Mouse (Mus musculus) forebrain, embryonic 15.5 days (tissue): ENCODE measurements around the gene Palmd. TPM values are rescaled to one million over a fixed set of nuclear protein-coding genes. Genes with fewer than 3 reads are reported as not detected.

Experiments
- ATAC-seq: fragments of 200-750 bp; cut with Nextera tagmentation; replicated peaks from 2 replicates; pipeline ENCODE4 v1.8.0; 2017; ENCODE audit warnings: mild to moderate bottlenecking, moderate TSS enrichment, moderate library complexity
- H3K27ac ChIP-seq: fragments of 300-500 bp; sonication (generic); replicated peaks from 2 replicates; pipeline ENCODE4 v1.5.1; 2015; ENCODE audit warnings: mild to moderate bottlenecking, inconsistent platforms
- H3K27me3 ChIP-seq: fragments of 300-500 bp; sonication (generic); 2 replicates; pipeline ENCODE4 v1.6.1; 2015; ENCODE audit warnings: inconsistent platforms
- H3K36me3 ChIP-seq: fragments of 300-500 bp; sonication (generic); 2 replicates; pipeline ENCODE4 v1.6.1; 2015; ENCODE audit warnings: mild to moderate bottlenecking, inconsistent platforms
- H3K4me1 ChIP-seq: fragments of 300-500 bp; sonication (generic); 2 replicates; pipeline ENCODE4 v1.6.1; 2015; ENCODE audit warnings: inconsistent platforms
- H3K4me2 ChIP-seq: fragments of 300-500 bp; sonication (generic); replicated peaks from 2 replicates; pipeline ENCODE4 v1.6.1; 2015; ENCODE audit warnings: mild to moderate bottlenecking, inconsistent platforms
- H3K4me3 ChIP-seq: fragments of 300-500 bp; sonication (generic); 2 replicates; pipeline ENCODE4 v1.5.1; 2015; ENCODE audit warnings: mild to moderate bottlenecking, inconsistent platforms
- H3K9ac ChIP-seq: fragments of 300-500 bp; sonication (generic); replicated peaks from 2 replicates; pipeline ENCODE4 v1.6.1; 2015; ENCODE audit warnings: mild to moderate bottlenecking, inconsistent platforms
- H3K9me3 ChIP-seq: fragments of 300-500 bp; sonication (generic); 2 replicates; pipeline ENCODE4 v1.6.1; 2016; ENCODE audit warnings: inconsistent platforms
- WGBS: fragments of 180-500 bp; shearing (Covaris S2); methylation state at CpG from one replicate; pipeline ENCODE4 v1.1.7; 2015; ENCODE audit warnings: mixed read lengths; 5-methylcytosine and 5-hydroxymethylcytosine counted together
- polyA plus RNA-seq: library from polyadenylated mRNA; unstranded; fragments of >200 nt; fragmentation: Nextera tagmentation; extraction: Ambion mirVana; gene quantifications from 2 replicates; pipeline ENCODE4 v1.2.1, GENCODE M21; 2015

Gene Palmd
- polyA plus RNA-seq = 16.7 and 18.5 TPM in 2 replicates

DNA sequence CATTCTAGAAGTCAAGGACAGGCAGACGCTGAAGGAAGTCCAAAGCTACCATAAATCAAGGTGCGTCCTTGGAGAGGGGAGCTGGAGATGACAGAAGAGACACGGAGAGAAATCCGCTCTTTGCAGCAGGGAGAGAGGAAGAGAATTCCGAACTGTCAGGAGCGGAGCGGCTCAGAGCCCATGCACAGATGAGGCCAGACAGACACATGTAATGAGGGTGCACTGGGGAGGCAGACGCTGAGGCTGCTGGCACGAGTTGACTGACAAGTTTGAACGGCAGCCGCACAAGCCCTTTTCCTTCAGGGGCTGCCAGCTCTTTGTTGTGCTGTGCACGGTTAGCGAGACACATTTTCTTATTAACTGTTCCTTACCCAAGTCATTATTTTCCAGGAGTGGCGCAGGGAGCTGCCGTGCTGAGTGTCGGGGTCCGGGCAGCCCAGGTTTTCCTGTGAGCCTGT, at the start of gene Palmd:
Gene Palmd, minus strand, starts transcription at position 448 of the 458 bp plus-strand sequence.
- 1% methylated on average over 17 of the region's 17 CpGs for WGBS

DNA sequence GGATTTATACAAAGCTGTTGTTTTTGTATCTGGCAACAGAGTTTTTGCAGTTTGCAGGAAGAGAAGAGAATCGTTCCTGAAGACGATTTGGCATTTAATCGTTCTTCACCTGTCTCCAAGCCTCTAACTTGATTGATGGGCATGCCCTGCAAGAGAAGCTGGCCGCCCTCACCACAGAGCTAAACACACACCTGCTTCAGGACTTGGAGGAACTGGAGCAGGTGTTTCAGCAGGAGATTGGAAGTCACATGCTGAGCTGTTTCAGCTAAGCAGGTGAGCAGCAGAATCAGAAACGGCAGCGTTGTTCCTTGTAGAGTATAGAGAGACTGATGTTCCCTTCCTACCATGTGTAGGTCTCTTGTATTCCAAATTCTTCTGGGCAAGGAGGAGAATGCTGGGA, 41.4 kb upstream of the Palmd start:
- no peak for ATAC-seq
- H3K36me3 ChIP-seq = no peaks in the 10 kb centered on the region
- no peaks in the 10 kb centered on the region for H3K9me3 ChIP-seq
- H3K4me2 ChIP-seq = no peak overlapping the region
- no peak overlapping the region for H3K27ac ChIP-seq
- H3K27me3 ChIP-seq = no peaks in the 10 kb centered on the region
- H3K4me3 ChIP-seq = no peak overlapping the region
- no peaks in the 10 kb centered on the region for H3K4me1 ChIP-seq
- H3K9ac ChIP-seq = no peak overlapping the region
- 82% methylated on average over 6 of the region's 6 CpGs for WGBS

More for the DNA sequence above, at the start of gene Palmd:
- H3K27ac ChIP-seq = peak within 1 kb of the TSS; percentile 89
- H3K4me2 ChIP-seq = peak within 1 kb of the TSS; percentile 44
- H3K9ac ChIP-seq = peak within 1 kb of the TSS; percentile 55
- peaks cover 34% of the 10 kb centered on the region for H3K4me1 ChIP-seq
- H3K4me3 ChIP-seq = peak within 1 kb of the TSS; percentile 45
- ATAC-seq = peak; percentile 97
- no peaks in the 10 kb centered on the region for H3K9me3 ChIP-seq
- no peaks in the 10 kb centered on the region for H3K27me3 ChIP-seq
- no peaks in the 10 kb centered on the region for H3K36me3 ChIP-seq

- no peaks in the 10 kb centered on the region for H3K36me3 ChIP-seq
- H3K27me3 ChIP-seq = no peaks in the 10 kb centered on the region
- H3K9ac ChIP-seq = no peak overlapping the region
- no peak overlapping the region for H3K4me2 ChIP-seq
- peak overlapping the region; percentile 29; the same call in 1 of the 2 replicates for H3K27ac ChIP-seq
- no peaks in the 10 kb centered on the region; the same call in 1 of the 2 replicates for H3K4me1 ChIP-seq
- H3K4me3 ChIP-seq = no peak overlapping the region
- ATAC-seq = 0 out of 2 replicates have a peak, but pooled peaks have one; percentile 35
- no peaks in the 10 kb centered on the region for H3K9me3 ChIP-seq
- WGBS = 38% methylated on average over 6 of the region's 6 CpGs
Measured at GRCm38 (mm10) chr3:117007340-117007739, 38.6 kb upstream of the Palmd start.

- Histone ChIP-seq H3K4me3 (no peak overlapping the region), H3K4me2 (no peak overlapping the region), H3K27ac (no peak overlapping the region), H3K9me3 (no peaks in the 10 kb centered on the region), H3K4me1 (peaks cover 6% of the 10 kb centered on the region; the same call in 1 of the 2 replicates), H3K27me3 (no peaks in the 10 kb centered on the region), H3K9ac (no peak overlapping the region), H3K36me3 (no peaks in the 10 kb centered on the region)
- no peak for ATAC-seq
- WGBS = 88% methylated on average over 3 of the region's 3 CpGs
Measured at GRCm38 (mm10) chr3:117006636-117007035, 37.8 kb upstream of the Palmd start.

GRCm38 (mm10) chr3:117003379-117003778, 34.6 kb upstream of the Palmd start:
- WGBS = 79% methylated on average over 6 of the region's 6 CpGs

DNA sequence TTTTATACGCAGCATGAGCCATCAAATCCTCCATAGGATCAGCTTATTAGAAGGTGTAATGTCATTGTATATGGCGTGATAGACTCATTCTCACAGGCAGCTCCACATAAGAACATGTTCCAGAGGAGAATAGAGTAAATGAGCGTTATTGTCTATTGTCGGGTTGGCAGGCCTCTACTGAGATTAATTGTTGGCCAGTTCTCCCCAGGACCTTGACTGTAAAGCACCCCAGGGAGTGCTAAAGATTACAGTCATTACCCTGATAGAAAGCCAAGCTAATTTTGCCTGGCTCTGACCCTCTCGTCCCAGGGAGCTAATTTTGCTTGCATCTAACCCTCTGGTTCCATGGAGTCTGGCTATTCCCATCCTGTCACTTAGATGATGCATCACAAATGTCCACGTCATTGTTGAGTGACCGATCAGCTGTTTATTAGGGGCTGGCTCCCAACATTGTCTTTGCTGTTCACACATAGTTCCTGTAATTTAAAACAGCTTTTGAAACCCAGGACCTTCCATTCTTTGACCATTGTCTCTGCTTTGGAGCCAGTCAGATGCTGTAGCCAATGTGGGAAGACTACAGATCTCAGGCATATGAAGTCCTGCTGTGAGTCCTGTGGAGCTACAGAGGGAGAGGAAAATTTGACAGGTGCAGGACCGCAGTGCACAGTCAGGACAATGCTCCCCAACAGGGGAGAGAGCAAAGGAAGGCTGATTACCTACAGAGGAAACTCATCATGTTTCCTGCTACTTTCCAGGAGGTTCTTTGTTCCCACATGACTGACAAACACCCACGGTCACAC, 33.1 kb upstream of the Palmd start:
- Histone ChIP-seq H3K4me1 (peaks cover 10% of the 10 kb centered on the region; the same call in 1 of the 2 replicates), H3K4me2 (no peak overlapping the region), H3K9ac (no peak overlapping the region), H3K27me3 (no peaks in the 10 kb centered on the region), H3K9me3 (no peaks in the 10 kb centered on the region), H3K36me3 (no peaks in the 10 kb centered on the region), H3K4me3 (no peak overlapping the region), H3K27ac (peak overlapping the region; percentile 38)
- ATAC-seq = peak; percentile 79
- 16% methylated on average over 9 of the region's 9 CpGs for WGBS

More at GRCm38 (mm10) chr3:117003379-117003778, 34.6 kb upstream of the Palmd start:
- Histone ChIP-seq H3K27me3 (no peaks in the 10 kb centered on the region), H3K9ac (no peak overlapping the region), H3K4me3 (no peak overlapping the region), H3K4me1 (peaks cover 10% of the 10 kb centered on the region; the same call in 1 of the 2 replicates), H3K9me3 (no peaks in the 10 kb centered on the region), H3K4me2 (no peak overlapping the region), H3K36me3 (no peaks in the 10 kb centered on the region), H3K27ac (no peak overlapping the region)
- no peak for ATAC-seq

- H3K4me1 ChIP-seq = 0 out of 2 replicates have a peak, but pooled peaks cover 4% of the 10 kb centered on the region
- no peaks in the 10 kb centered on the region for H3K36me3 ChIP-seq
- H3K27ac ChIP-seq = no peak overlapping the region
- no peak overlapping the region for H3K9ac ChIP-seq
- no peaks in the 10 kb centered on the region for H3K27me3 ChIP-seq
- no peak overlapping the region for H3K4me3 ChIP-seq
- H3K4me2 ChIP-seq = no peak overlapping the region
- no peaks in the 10 kb centered on the region for H3K9me3 ChIP-seq
- ATAC-seq = no peak
- 73% methylated on average over 2 of the region's 2 CpGs for WGBS
Measured at GRCm38 (mm10) chr3:116993011-116993410, 24.2 kb upstream of the Palmd start.

DNA sequence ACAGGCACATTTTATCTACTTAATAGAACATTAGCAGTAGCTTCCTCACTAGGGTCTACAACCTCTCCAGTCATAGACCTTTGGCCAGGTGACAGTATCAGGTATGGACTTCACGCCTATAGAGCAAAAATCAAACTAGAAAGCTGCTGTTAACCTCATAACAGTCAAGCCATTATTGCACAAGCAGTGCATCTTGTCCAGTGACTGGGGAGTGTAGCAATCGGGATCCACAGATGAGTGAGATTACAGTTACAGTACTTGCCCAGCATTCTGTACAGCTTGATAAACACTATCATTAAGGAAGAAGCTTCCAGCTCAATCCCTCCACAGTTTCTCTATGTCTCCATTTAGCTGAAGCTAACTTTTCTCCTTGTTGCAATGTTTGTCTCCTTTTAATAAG, 22.4 kb upstream of the Palmd start:
- 92% methylated on average over 2 of the region's 2 CpGs for WGBS
- Histone ChIP-seq H3K4me2 (no peak overlapping the region), H3K9me3 (no peaks in the 10 kb centered on the region), H3K4me3 (no peak overlapping the region), H3K4me1 (peaks cover 11% of the 10 kb centered on the region; the same call in 1 of the 2 replicates), H3K27me3 (no peaks in the 10 kb centered on the region), H3K36me3 (no peaks in the 10 kb centered on the region), H3K27ac (no peak overlapping the region), H3K9ac (no peak overlapping the region)
- no peak for ATAC-seq

GRCm38 (mm10) chr3:116988221-116988620, 19.4 kb upstream of the Palmd start:
- Histone ChIP-seq H3K27ac (peak overlapping the region; percentile 62), H3K4me1 (peaks cover 30% of the 10 kb centered on the region), H3K27me3 (no peaks in the 10 kb centered on the region), H3K4me2 (no peak overlapping the region), H3K9ac (no peak overlapping the region), H3K4me3 (no peak overlapping the region), H3K36me3 (no peaks in the 10 kb centered on the region), H3K9me3 (no peaks in the 10 kb centered on the region)
- ATAC-seq = peak; percentile 26; the same call in 1 of the 2 replicates
- WGBS = 46% methylated on average over 3 of the region's 3 CpGs

DNA sequence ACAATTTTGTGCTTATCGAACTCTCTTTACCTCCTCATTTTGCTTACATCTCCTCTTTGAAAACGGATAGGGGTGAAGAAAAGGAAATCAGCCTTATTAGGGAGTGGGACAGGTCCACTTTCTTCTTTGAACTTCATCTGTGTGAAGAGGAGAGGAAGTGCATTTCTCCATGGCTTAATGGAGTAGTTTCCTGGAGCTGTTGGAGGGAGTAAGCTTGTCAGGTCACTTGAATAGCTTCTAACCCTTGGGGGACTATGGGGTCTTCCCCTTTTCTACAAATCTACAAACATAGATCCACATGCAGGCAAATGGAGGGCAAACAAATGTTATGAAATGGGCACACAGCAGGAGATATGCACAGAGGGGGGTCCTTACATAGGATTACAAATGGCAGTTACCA, 17.7 kb upstream of the Palmd start:
- peaks cover 30% of the 10 kb centered on the region for H3K4me1 ChIP-seq
- ATAC-seq = no peak
- peak overlapping the region; percentile 88 for H3K27ac ChIP-seq
- WGBS = 66% methylated on average over 2 of the region's 2 CpGs
- H3K36me3 ChIP-seq = no peaks in the 10 kb centered on the region
- H3K4me3 ChIP-seq = no peak overlapping the region
- H3K4me2 ChIP-seq = no peak overlapping the region
- no peak overlapping the region for H3K9ac ChIP-seq
- no peaks in the 10 kb centered on the region for H3K9me3 ChIP-seq
- no peaks in the 10 kb centered on the region for H3K27me3 ChIP-seq

DNA sequence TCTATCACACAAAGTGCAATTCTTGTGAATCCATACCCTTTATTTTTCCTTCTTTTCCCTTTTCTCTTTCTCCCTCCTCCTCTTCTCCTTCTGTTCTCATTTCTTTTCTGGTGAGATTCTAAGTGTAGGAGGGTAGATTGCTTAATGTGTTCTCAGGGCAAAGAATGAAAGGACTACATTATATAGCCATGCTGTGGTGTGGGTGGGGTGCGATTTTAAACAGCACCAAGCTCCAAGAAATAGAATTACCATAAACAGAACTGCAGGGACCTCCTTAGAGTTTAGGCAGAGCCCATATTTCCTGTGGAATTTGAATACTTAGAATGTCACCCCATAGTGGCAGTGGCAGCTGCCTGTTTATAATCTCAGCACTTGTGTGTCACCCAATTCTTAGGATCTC, 17.0 kb upstream of the Palmd start:
- peak overlapping the region; percentile 88 for H3K27ac ChIP-seq
- no peak overlapping the region; the same call in 1 of the 2 replicates for H3K4me2 ChIP-seq
- ATAC-seq = peak; percentile 73
- no peak overlapping the region for H3K4me3 ChIP-seq
- H3K4me1 ChIP-seq = peaks cover 30% of the 10 kb centered on the region
- WGBS = 30% methylated on average over 1 of the region's 1 CpGs
- H3K9me3 ChIP-seq = no peaks in the 10 kb centered on the region
- no peaks in the 10 kb centered on the region for H3K36me3 ChIP-seq
- H3K27me3 ChIP-seq = no peaks in the 10 kb centered on the region
- H3K9ac ChIP-seq = no peak overlapping the region

- Histone ChIP-seq H3K9me3 (no peaks in the 10 kb centered on the region), H3K27ac (peak overlapping the region; percentile 88), H3K4me2 (no peak overlapping the region), H3K9ac (no peak overlapping the region), H3K36me3 (no peaks in the 10 kb centered on the region), H3K27me3 (no peaks in the 10 kb centered on the region), H3K4me3 (no peak overlapping the region), H3K4me1 (peaks cover 30% of the 10 kb centered on the region)
- 0% methylated on average over 1 of the region's 1 CpGs for WGBS
- peak; percentile 96 for ATAC-seq
Measured at GRCm38 (mm10) chr3:116985042-116985455, 16.3 kb upstream of the Palmd start.
